Mouse (Mus musculus) monocyte, adult 5-6 weeks (primary cell): ENCODE results near the gene Psmc3. TPM values are rescaled to one million over a fixed set of nuclear protein-coding genes. Genes with fewer than 3 reads are reported as not detected.

ENCODE experiments used
- ATAC-seq: fragments of 153-309, 156-312 bp; replicated peaks from 2 replicates; pipeline ENCODE4 v1.8.0; 2017; ENCODE audit warnings: mild to moderate bottlenecking; ENCODE audit not compliant: low TSS enrichment, insufficient number of reproducible peaks, severe bottlenecking, poor library complexity, low FRiP score
- total RNA-seq: library from RNA; stranded (forward); fragments of 200-1000, 200-491, 200-594 nt; gene quantifications from 3 replicates; pipeline ENCODE4 v1.2.3, GENCODE M21; 2017

Psmc3 gene
- total RNA-seq, 1 experiment from 2014 or later = 235 TPM

DNA sequence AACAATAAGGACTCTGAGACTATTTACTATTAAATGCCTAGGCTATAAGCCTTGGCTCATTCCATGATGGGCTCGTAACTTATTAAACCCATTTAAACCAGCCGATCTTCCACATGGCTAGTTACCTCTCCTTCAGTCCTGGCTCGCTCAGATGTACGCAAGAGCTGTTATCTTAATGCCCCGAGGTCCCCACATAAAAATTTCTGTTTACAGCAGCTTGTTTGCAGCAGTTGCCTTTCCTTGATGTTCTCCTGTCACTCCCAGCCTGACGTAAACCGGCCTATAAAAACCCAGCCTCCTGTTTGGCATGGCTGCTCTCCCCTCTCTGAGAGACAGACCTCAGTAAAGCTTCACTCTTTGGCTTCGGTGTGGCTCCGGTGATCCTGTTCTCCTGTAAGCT, 6.5 kb upstream of the Psmc3 start:
- ATAC-seq = no peak

DNA sequence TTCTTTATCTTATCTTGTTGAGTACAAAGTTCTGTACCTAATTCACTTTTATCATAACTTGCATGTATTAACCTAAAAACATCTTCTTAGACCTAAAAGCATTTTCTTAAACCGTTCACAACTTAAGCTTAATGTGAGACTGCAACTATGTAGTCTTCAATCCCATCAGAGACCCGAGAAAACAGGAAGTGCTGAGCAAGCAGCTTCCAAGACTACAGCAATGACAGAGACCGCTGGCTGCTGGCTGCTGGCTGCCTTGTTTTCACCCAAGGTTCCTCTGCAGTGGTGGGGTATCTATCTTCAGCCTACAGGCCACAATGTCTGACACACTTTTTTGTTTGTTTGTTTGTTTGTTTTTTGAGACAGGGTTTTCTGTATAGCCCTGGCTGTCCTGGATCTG, 1.9 kb upstream of the Psmc3 start:
- no peak for ATAC-seq

DNA sequence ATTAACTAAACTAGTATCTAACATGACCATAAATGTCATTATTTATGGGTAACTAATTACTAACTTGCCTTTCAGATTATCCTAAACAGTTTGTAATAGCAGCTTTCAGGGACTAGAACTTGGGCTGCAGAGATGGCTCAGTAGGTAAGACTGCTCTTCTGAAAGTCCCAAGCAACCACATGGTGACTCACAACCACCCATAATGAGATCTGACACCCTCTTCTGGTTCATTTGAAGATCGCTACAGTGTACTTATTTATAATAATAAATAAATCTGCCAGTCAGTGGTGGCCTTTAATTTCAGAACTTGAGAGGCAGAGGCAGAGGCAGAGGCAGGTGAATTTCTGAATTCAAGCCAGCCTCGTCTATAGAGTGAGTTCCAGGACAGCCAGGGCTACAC, 1.1 kb upstream of the Psmc3 start:
- no peak for ATAC-seq

DNA sequence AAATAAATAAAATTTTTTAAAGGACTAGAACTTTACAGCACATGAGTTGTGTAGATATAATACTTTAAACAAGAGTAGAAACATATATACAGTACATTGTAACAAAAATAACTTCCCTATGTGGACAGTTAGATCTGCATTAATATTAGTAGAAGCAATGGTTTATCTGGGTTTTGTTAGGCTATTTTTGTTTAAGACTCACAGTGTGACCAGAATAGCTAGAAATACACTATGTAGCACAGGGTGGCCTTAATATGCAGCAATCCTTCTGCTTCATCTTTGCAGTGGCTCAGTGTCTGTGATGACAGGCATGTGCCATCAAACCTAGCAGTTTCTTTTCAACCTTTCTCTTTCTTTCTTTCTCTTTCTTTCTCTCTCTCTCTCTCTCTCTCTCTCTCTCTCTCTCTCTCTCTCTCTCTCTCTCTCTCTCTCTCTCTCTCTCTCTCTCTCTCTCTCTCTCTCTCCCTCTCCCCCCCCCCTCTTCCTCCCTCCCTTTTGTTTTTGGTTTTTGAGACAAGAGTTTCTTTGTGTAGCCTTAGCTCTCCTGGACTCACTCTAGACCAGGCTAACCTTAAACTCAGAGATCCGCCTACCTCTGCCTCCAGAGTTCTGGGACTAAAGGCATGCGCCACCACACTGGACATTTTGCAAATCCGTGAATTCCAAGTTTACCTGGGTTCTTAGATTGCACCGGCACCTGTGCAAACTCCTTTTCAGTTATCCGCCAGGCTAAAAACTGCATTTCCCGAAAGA, 452 bp upstream of the Psmc3 start:
- ATAC-seq = no peak

DNA sequence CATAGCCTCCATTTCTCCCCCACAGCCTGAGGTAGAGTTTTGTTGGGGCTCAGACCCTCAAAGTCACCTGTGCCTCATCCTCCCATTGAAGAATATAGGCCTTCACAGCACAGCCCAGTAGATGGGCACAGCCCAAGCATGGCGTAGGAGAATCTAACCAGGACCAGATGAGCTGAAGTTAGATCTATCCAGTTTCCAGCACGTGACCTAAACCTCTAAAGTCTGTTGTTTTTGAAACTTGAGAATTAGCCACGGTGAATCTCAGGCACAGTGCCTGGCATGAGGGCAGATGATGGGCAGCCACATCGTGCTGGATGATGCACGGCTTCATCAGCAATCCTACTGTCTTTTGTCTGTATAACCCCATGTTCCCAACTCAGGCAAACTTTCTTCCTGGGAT, 4.6 kb downstream of the Psmc3 start:
- no peak for ATAC-seq

DNA sequence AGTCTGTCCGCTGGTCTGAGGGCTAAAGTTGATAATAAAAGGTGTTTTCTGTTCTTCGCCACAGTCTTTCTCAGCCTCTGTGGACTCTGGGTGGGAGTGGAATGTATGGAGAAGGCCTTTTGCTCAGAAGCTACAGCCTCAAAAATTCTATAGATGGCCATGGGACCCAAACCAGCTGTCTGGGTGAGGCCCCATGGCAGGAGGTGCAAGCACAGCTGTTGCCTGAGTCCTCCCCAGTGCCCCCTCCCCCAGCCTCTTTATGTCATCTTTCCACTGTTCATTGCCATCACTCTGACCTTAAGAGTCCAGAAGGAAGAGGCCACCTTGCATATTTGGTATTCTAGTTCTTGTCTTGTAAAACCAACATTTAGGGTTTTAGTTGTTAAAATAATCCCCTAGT, 5.6 kb downstream of the Psmc3 start:
- ATAC-seq = no peak

DNA sequence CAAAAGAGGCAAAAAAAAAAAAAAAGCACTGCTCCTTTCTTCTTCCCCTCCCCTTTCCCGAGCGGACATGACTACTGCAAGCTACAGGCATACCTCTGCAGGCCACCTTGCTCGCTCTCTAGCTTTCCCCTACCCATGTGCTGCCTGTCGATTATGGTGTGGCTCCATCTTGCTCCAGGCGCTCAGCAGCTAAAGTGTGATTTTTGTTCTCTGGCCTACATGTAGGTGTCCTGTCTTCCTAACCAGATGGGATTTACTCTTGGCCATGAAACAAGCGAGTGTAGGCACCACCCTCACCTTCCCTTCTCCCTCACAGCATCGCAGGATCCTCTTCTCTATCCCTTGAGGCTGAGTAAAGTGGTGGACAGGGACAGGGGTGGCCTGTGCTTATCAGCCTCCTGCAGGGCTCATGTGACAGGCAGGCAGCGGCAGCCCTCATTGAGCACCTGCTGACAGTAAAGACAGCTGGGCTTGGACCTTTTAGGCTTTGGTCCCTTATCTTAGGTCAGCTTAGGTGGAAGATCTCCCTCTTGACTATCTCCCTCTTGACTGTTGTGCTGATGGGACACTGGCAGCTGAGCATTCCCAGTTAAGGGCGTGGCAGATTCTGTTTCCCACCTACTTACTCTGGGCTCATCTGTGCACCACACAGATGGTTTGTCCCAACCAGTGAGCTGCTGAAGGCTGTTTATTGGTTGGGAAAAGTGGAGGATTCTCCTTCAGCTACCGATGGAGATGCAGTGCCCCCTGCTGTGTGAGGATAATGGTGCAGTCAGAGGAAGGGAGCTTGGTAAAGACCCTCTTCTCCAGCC, 6.9 kb downstream of the Psmc3 start:
- ATAC-seq = no peak

DNA sequence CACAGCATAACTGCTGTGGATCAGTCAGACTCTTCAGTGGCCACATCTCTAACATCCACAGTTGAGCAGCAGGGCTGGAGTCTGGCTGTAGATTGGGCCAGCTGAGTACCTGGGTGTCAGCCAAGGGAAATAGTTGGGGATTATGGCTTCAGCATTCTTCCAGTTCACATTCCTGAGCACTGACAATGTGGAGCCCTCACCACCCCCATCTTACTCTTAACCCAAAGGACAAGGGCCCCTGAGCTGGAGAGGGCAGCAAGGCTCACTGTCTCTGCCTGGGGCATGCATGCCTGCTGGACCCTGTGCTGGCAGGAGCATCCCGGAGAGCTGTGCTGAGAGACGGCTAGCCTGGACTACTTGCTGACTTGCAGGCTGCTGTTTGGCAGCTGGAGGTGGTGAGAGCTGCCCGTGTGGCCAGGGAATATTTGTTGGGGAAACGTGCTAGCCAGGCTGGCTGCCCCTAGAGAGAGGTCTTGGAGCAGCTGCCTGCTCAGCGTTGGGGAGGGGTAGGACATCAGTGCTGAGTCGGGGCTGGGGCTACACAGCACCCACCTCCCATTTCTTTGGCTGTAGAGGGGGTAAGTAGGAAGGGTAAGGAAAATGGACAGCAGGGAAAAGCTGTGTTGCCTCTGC, 8.2 kb downstream of the Psmc3 start:
- no peak for ATAC-seq

DNA sequence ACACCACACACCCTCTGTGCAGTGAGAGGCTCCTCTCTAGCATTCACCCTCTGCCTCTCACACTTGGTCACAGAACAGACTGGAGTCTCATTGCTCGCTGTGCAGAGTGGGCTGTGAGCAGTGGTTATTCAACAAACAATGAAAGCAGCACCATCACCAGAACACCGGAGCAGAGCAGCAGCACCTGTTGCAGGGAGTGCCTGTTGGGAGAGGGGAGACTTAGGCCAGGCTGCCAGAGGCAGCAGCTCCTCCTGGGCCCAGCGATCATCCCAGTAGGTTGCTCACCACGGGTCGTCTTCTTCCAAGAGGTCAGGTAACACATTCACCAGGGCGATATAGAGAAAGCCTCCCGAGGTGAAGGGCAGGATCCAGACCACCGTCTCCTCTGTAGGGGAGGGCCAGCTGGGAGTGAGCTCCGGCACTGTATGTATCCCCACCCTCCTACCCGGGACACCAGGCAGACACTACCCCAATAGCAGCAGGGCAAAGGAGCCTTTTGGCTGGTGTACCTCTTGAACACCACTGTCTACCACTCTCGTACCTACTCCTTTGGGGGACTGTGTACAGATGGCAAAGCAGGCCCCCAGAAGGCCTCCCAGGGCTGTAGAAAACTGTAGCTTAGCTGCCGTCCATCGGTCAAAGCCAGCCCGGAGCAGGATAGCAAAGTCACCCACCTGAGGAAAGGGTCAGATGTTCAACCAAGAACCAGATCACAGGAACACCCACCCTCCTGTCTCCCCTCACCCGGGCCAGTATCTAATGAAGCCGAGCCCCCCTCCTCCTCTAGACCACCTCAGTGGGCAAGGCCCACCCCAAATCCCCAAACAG, 9.2 kb downstream of the Psmc3 start:
- no peak for ATAC-seq

DNA sequence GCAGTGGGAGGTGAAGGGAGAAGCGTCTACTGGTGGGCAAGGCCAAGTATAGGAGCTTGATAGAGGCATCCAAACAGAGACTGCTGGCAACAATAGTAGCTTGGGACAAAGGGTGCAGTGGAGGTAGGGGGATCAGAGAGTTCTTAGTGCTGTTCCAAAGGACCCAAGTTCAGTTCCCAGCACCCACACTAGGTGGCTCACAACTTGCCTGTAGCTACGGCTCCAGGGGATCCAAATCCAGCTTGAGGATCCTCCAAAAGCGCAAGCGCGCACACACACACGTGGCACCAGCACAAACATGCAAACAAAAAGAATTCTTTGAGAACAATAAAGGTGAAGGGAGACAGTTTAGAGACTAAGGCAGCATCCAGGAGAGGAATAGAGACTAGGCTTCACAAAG, 10.4 kb downstream of the Psmc3 start:
- no peak for ATAC-seq

DNA sequence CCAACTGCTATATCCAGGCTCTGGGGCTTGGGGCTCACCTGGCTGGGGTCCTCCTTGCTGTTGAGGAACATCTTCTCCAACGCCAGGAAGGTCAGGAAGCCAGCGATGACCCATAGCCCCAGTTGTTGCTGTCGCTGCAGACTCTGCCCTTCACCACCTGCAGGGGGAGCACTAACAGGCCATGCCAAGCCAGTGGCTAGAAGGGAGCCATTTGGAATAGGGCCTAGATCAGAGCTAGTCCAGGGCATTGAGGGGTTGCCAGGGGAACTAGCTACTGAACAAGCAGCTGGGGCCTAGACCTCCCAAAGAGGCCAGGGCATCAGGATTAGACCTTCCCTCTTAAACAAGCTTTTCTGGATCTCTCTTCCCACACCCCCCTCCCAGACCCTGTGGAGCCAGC, 11.7 kb downstream of the Psmc3 start:
- 0 out of 2 replicates have a peak, but pooled peaks have one; percentile 14 for ATAC-seq

DNA sequence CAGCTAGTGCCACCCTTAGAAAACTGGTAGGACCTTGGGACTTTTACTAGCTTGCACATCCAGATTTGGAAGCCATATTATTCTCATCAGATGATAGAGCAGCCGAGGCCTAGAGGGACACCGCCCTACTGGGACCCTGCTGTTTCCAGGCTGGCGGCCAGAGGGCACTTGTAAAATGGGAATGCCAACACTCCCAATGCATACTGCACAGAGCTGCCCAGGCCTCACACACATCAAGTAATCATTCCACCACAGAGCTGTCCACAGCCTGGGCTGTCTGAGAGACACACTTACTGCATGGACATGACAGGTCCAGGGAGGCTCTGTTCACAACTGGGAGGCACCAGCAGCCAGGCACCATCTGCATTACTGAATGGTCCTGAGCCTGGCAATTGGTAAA, 12.6 kb downstream of the Psmc3 start:
- no peak for ATAC-seq

DNA sequence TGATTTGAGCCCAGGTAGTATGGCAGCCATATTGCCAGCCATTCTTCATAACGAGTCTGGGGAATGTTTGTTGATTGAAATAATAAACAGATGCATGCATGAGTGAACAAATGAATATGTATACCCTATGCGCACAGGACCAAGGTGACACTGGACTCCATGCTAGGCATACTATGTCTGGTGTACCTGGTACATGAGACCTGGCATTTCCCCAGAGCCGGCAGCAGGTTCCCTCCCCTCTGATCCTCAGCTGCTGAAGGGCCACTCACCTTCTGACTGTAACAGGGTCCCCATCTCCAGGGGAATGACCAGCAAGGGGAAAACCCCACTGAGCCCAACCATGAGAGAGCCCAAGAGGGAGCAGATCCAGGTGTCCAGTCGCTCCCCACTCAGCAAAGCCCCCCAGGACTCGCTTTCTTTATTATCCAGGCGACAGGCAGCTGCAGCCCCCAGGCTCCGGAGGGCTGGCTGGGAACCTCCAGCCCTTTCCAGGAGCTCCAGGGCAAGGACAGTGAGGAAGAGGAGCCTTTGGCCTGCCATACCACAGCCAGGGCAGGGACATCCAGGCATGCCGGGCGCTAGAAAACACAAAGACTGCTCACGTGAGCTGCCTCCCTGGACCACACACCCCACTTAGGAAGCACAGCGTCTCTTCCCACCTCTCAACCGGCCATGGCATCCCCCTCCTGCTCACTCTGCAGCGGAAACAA, 14.5 kb downstream of the Psmc3 start:
- ATAC-seq = no peak

DNA sequence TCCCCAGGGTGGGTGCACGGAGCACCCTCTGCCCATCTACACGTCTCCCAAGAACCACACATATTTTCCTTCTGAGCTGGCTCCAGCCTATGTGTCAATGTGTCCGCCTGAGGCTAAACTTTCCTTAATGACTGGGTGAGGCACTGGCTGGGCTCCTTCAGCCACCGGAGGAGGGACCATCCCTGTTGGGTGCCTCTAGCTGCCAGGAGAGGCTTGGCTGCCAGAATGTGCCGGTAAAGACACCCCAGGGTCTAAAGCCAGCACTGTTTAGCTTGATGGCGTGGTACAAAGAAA, 15.0 kb downstream of the Psmc3 start:
- no peak for ATAC-seq

DNA sequence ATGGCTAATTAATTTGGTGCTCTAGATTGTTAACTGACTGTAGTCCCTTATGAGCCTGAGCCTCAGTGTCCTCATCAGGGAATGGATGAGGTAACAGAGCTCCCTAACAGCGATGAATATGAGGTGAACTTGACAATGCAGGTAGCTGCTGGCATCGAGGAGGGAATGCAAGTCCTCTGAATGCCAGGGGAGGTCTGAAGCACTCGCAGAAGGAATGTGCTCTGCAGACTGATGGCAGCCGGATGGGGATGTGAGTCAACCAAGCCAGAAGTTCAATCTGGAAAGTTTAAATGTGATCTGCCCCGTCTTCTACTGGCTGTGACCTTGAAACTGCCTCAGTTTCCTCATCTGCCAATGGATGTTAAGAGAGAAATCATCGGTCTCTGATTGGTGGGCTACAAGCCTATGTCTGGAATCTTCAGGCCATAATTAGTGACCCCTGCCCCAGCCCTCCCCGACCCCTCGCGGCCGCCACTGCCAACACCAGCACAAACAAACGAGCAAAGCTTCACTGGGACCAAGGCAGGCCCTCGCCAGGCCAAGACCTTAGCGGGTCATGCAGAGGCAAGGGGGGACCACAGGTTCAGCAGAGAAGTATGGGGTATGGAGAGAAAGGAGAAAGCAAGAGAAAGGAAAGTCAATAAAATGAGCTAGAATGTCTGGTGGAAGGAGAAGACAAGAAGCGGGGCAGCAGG, 15.6 kb downstream of the Psmc3 start:
- ATAC-seq = no peak; the same call in 1 of the 2 replicates

DNA sequence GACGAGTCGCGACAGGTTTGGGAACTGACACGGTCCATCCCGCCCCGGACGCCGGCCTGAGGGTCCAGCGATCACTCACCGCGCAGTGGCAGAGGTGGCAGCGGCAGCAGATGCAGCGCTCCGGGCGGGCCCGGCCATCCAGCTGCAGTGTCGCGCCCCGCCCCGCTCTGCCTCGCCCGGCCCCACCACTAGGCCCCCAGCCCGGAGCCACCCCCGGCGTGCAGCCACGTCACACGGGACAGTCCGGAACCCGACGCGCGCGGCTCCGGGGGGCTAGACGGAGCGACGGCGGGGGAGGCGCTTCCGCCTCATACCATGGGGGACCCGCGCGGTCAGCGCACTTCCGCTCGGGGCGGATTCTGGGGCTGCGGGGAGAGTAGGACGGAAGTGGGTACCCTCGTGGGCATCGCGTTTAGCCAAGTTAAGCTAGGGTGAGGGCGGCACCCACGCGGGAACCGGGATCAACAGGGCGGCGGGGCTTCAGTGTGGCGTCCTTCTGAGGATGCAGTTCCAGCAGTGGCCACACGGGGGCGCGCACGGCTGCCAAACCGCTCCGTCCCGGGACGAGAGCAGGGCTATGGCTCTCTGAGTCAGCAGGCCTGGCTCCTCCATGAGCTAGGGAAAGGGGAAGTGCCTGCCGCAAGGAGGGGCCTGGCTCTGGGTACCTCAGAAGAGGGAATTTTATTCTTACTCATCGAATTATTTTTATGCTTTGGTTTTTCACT, 16.4 kb downstream of the Psmc3 start, which contains the start of gene Slc39a13:
Slc39a13 (minus strand) TSS at position 342 of the 725 bp plus-strand sequence.
- peak; percentile 81 for ATAC-seq

DNA sequence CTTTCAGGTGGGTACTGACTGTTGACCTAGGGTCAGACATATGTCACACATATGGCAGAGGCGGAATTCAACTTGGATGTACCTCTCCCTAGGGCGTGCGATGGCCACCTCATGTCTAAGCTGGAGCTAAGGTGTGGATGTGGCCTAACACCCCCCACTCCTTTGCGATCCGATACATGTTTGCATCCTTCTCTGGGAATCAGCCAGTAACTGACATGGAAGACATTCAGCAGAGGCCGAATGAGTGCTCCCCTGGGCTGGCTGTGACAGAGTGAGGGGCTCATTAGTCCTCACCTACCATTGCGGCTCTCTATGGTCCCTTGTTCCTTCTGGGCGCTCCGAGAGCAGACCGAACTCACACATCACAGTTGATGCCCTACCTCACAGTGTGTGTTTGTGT, 17.2 kb downstream of the Psmc3 start:
- ATAC-seq = no peak
